Comparison of ENCODE assay signal across 35 mouse cellular contexts in genomic region chr5:135079578-135079977, GRCm38 (mm10). TPM values are rescaled to one million over a fixed set of nuclear protein-coding genes. Genes with fewer than 3 reads are reported as not detected.
"Had no signal": no experiment of that assay in that cellular context is flagged by ENCODE, and none has a peak within 500 bp of the region (broad histone marks: within the 10 kb centered on the region; RNA-seq: fewer than 3 reads in every experiment).

No protein-coding gene starts in this region.

- H3K4me3 ChIP-seq: left cerebral cortex, adult 2 months; limb, embryonic 10.5 days; limb, embryonic 12.5 days; limb, embryonic 13.5 days; limb, embryonic 15.5 days; liver, embryonic 12.5 days; liver, embryonic 13.5 days; liver, embryonic 15.5 days; lung, embryonic 15.5 days; megakaryocyte, embryonic 14.5 days; midbrain, embryonic 10.5 days; midbrain, embryonic 12.5 days; midbrain, embryonic 13.5 days; midbrain, embryonic 15.5 days; neural tube, embryonic 12.5 days had no signal

- H3K4me2 ChIP-seq: limb, embryonic 12.5 days; limb, embryonic 13.5 days; limb, embryonic 15.5 days; liver, embryonic 11.5 days; liver, embryonic 12.5 days; liver, embryonic 13.5 days; liver, embryonic 15.5 days; lung, embryonic 14.5 days; lung, embryonic 15.5 days; midbrain, embryonic 12.5 days; midbrain, embryonic 13.5 days; midbrain, embryonic 15.5 days; neural tube, embryonic 12.5 days had no signal

- H3K9ac ChIP-seq: limb, embryonic 12.5 days; limb, embryonic 13.5 days; limb, embryonic 15.5 days; liver, embryonic 12.5 days; liver, embryonic 13.5 days; liver, embryonic 14.5 days; liver, embryonic 15.5 days; liver, postnatal 0 days; lung, embryonic 14.5 days; lung, embryonic 15.5 days; midbrain, embryonic 12.5 days; midbrain, embryonic 13.5 days; midbrain, embryonic 15.5 days; neural tube, embryonic 12.5 days had no signal

- H3K36me3 ChIP-seq: limb, embryonic 15.5 days; liver, embryonic 12.5 days; liver, embryonic 13.5 days; liver, embryonic 15.5 days; lung, embryonic 15.5 days; midbrain, embryonic 15.5 days had no signal

- H3K27ac ChIP-seq: left cerebral cortex, adult 2 months; limb, embryonic 10.5 days; limb, embryonic 12.5 days; limb, embryonic 13.5 days; limb, embryonic 15.5 days; liver, embryonic 12.5 days; liver, embryonic 13.5 days; liver, embryonic 14.5 days; liver, embryonic 15.5 days; lung, embryonic 15.5 days; macrophage; midbrain, embryonic 10.5 days; midbrain, embryonic 12.5 days; midbrain, embryonic 13.5 days; midbrain, embryonic 15.5 days; neural tube, embryonic 12.5 days had no signal

- H3K9me3 ChIP-seq: limb, embryonic 10.5 days; limb, embryonic 12.5 days; limb, embryonic 13.5 days; limb, embryonic 15.5 days; liver, embryonic 12.5 days; liver, embryonic 13.5 days; liver, embryonic 15.5 days; lung, embryonic 15.5 days; megakaryocyte, embryonic 14.5 days; midbrain, embryonic 10.5 days; midbrain, embryonic 12.5 days; midbrain, embryonic 13.5 days; midbrain, embryonic 15.5 days; neural tube, embryonic 12.5 days had no signal

- H3K27me3 ChIP-seq: limb, embryonic 15.5 days; lung, embryonic 15.5 days; midbrain, embryonic 13.5 days; midbrain, embryonic 15.5 days; neural tube, embryonic 12.5 days had no signal

- ATAC-seq: liver, embryonic 12.5 days; liver, postnatal 0 days; lung, postnatal 0 days; midbrain, embryonic 13.5 days; midbrain, embryonic 15.5 days; midbrain, embryonic 16.5 days had no signal

- DNase-seq: left cerebral cortex, postnatal 4 days; liver; liver, embryonic 13.5 days; liver, postnatal 0 days; lung, adult 18-20 months; lung, adult 2 months; lung, embryonic 14.5 days; lung, postnatal 10 days; lung, postnatal 14 days; lung, postnatal 36 days; lung, postnatal 4 days had no signal

RNA-seq across cellular contexts. Expression of gene Vps37d, which starts 1.5 kb away (rescaled TPM):
- total RNA-seq: megakaryocyte progenitor cell, adult 5-6 weeks; megakaryocyte, adult 5-6 weeks; megakaryocyte-erythroid progenitor cell, adult 5-6 weeks; monocyte, adult 5-6 weeks had no signal
- polyA plus RNA-seq: macrophage had no signal

RNA-seq across cellular contexts. Expression of gene Mlxipl, which starts 10.1 kb away (rescaled TPM):
- total RNA-seq: megakaryocyte-erythroid progenitor cell, adult 5-6 weeks had no signal
- polyA plus RNA-seq: macrophage, myocyte had no signal
